Mouse (Mus musculus): ENCODE measurements around the gene Med28. TPM values are rescaled to one million over a fixed set of nuclear protein-coding genes. Genes with fewer than 3 reads are reported as not detected.

The Med28 gene
- total RNA-seq, 4 experiments from 2014 or later = 95.4 to 122 (median 111) TPM

DNA sequence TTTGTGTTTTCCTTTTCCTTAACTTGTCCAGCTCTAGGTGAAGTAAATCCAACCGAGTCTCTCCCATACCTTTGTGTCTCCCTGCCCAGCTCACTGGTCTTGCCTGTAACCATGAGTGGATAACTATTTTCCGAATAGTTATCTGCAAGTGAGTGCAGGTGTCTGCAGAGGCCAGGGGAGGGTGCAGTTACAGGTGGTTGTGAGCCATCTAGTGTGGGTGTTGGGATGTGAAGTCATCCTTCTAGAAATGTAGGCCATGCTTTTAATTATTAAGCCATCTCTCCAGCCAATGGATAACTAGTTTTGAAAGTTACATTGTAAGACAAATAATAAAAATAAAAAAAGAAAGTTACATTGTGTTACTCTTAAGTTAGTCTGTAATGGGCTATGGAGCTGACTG, 6.5 kb upstream of the Med28 start:
- DNase-seq = no peak

GRCm38 (mm10) chr5:45514599-45514998, 5.4 kb upstream of the Med28 start:
- no peak for DNase-seq

GRCm38 (mm10) chr5:45515151-45515743, 4.8 kb upstream of the Med28 start:
- DNase-seq = no peak

DNA sequence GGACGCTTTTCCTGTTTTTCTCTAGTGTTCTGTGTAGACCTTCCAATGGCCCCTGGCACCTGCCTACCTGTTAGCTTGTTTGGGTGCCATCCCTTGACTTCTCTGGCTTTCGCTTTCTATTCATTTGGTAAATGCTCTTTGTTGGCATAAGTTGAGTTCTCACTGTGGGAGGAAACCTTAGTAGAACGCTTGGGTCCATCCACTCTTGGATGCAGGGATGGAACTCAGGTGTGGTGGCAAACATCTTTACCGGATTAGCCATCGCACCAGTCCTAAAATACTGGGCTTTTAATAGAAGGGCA, 731 bp downstream of the Med28 start:
- no peak for DNase-seq

GRCm38 (mm10) chr5:45521601-45522000, 1.6 kb downstream of the Med28 start:
- no peak for DNase-seq

GRCm38 (mm10) chr5:45525101-45525500, 5.1 kb downstream of the Med28 start:
- no peak for DNase-seq

DNA sequence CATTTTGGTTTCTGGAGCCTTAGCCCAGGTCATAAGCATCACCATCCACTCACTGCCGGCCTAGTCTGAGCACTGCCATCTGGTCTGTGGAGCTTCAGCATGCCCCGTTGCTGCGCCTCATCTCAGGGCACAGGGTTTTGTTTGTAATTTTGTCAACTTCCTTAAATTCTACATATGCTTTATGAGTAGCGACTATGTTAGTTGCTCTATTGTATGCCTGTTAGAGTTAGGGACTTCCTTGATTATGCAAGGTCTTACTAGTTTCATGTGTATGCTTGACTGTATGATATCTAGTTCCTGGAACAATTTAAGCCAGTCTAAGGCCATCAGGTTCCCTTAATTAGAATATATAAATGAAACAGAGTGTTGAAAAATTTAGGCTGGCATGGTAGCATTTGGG, 6.3 kb downstream of the Med28 start:
- no peak for DNase-seq

DNA sequence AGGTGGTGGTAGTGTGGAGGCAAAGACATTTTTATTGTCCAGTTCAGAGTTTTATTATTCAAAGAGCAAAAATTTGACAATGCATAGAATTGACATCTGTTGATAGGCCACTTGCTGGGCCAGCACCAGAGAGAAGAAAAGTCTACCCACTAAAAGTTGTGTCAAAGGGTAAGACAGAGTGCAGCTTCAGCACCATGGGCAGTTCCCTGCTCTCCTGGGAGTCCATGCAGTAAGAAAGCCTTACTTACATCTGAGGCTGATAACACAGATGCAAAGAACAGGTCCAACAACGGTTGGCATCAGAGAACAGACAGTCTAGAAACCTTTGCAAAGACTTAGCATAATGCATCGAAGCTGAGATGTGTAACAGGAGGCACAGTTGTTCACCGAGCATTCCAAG, 9.7 kb downstream of the Med28 start:
- DNase-seq = no peak

DNA sequence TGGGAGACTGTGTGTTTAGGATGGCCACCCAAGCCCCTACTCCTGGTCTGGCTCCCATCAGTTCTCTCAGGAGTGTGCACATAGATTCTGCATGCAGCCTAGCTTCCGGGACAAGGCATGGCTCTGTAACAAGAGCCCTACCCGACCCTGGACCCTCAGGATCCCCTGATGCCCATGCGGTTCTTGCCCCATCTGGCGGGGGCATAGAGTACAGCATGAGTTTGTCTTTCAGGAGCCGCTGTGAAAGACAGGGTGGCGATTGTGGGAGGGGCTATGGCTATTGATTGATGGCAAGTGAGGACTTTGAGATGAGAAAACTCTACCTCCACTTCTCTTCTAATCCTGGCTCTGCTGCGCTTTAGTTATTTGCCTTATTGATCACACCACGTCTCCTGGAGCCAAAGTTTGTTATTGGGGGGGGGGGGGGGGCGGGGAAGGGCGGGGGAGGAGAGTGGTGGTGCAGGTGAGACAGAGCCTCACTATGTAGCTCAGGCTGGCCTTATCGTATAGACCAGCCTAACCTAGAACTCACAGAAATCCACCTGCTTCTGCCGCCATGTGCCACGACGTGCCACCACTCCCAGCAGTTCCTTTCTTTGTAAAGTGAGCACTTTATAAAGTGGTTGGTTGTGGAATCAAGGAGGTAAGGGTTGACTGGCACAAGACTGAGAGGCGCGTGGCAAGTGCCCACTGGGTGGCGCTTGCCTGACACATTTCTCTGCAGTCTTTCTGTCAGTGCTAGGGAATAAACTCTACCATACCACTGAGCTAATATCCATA, 14.5 kb downstream of the Med28 start:
- peak; percentile 20 for DNase-seq

- no peak for DNase-seq
Measured at GRCm38 (mm10) chr5:45535177-45535576, 15.1 kb downstream of the Med28 start.

DNA sequence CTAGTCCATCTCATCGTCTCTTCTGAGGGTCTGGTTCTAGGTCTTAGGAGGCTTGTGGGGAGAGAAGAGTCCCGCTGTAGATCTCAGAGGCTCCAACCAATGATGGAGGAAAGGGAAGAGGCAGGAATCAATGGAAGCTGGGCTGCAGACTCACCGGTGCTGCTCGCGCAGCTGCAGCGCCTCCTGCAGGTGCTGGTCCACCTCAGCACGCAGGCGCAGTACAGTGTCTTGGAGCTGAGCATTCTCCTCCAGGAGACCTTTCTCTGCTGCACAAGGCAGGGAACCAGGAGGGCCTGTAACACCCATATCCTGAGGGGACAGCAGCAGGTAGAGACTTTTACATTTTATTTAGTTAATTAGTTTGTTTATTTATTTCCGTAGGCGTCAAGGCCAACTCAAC, 19.5 kb downstream of the Med28 start:
- no peak for DNase-seq

DNA sequence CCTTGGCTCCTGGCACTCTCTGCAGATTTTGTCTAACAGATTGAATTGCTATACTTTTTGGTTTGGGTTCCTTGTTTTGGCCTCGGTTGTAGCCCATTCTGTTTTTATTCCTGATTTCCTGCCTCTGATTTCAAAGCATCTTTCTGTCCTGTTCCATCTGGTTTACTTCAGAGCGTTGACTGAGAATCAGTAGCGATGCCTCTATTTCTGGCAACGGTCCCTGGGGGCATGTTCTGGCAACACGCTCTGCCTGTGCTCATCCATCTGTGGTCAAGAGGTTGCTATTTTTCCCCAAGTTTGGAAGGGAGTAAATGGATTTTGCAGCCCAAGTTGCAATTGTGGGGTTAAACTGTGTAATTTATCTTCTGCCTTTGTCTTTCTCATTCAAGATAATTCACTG, 23.3 kb downstream of the Med28 start:
- peak; percentile 12 for DNase-seq

- no peak for DNase-seq
Measured at GRCm38 (mm10) chr5:45549586-45549985, 29.6 kb downstream of the Med28 start.

- DNase-seq = no peak
Measured at GRCm38 (mm10) chr5:45564054-45564453, 44.0 kb downstream of the Med28 start.

DNA sequence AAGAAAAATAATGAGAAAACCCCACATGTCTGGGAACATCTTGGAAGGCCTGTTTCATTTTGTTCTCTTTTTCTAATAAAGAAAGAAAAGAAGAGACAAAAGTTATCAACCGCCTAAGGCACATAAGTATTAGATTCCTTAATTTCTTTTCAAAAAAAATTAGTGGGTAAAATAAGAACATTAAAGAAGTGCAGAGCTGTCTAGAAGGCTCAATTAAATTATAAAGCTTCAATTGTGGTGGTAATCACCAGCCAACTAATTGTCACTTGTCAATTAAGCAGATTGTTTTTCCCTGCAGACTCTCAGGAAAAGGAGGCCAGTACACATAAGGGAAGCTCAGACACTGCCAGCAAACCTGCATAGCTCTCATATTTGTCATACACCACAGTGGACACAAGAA, 45.8 kb downstream of the Med28 start:
- no peak for DNase-seq

DNA sequence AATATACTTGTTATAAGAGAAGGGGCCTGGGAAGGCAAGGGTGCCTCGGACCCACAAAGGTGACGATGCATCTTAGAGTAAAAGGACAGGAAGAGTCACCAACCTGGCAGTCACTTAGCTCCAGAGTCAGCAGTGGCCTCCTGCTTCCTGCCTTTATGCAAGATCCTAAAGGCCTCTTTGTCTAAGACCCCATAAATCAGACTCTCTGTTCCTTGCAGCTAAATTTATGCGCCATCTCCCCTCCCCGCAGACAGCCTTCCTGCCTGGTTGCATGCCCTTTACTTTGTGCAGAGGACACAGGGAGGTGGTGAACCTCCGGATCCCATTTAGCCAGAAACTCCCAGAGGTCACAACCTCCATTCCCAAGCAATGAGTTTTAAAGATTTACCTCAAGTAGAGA, 52.8 kb downstream of the Med28 start:
- peak; percentile 10 for DNase-seq

DNA sequence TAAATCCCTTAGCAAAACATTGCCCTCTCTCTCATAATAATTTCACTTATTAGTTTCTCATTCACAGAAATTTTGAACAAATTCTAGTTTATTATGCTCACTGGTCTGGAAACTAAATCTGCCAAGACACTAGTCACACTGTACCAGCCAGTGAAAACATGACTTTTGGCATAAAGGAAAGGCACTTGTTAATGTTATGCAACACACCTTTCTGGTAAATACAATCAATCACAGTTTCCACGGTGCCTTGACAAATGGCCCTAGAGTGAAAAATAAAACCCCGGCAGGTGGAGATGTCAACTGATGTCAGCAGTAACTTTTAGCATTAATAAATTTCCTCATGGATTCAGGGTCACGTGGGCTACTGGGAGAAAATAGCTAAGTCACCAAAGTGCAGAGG, 56.7 kb downstream of the Med28 start:
- no peak for DNase-seq

DNA sequence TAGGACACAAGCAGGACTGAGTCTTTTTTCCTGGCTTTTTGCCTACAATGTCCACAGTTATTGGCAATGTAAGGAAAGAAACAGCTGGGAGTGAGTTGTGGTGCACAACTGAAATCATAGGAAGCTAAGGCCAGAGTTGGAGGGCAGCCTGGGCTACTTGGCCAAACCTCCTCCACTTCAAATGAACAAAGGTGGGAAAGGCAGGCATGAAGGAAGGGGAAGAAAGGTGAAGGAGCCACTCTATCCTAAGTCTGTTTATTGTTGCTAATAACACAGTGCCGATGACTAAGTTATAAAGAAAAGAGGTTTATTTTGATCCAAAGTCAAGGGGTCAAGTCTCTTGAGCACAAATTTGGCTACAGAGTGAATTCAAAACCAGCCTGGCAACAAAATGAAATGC, 57.3 kb downstream of the Med28 start:
- no peak for DNase-seq

Other genes starting within 250 kb of the Med28 start
- 100 to 1,000 TPM; 112 to 136 (median 124) TPM for gene Qdpr, start 70.0 kb upstream of the Med28 start, total RNA-seq (2022)
- gene Clrn2, start 66.5 kb upstream of the Med28 start, total RNA-seq (2022) = not detected
- gene Lap3, start 26.9 kb upstream of the Med28 start, total RNA-seq (2022) = 10 to 100 TPM; 48.6 to 67.8 (median 56.1) TPM
- under 1 TPM; 0.24 to 0.43 (median 0.36) TPM for gene Fam184b, start 119.4 kb downstream of the Med28 start, total RNA-seq (2022)
- gene Ncapg, start 149.7 kb downstream of the Med28 start, total RNA-seq (2022) = 1 to 10 TPM in 2 of 4 experiments, under 1 TPM in 2; 0.46 to 1.7 (median 1.1) TPM

Data from adrenal gland, adult 8-10 months (tissue).